Mouse (Mus musculus): ENCODE measurements around the gene Skida1. TPM values are rescaled to one million over a fixed set of nuclear protein-coding genes. Genes with fewer than 3 reads are reported as not detected.

The Skida1 gene
- total and polyA plus RNA-seq, 3 experiments: 0.20 to 33.3 (median 2.0) TPM

- no peaks in the 10 kb centered on the region for H3K27me3 ChIP-seq (ENCODE audit: insufficient read depth, low read length)
- peak overlapping the region; percentile 86 for H3K4me3 ChIP-seq (ENCODE audit: low read depth, low read length)
- DNase-seq (ENCODE audit: low spot score) (peak; percentile 93), ATAC-seq (ENCODE audit: extremely low read depth, insufficient number of reproducible peaks, low FRiP score, poor library complexity, severe bottlenecking) (peak; percentile 86)
- no peaks in the 10 kb centered on the region for H3K9me3 ChIP-seq (replicated peaks)
- peaks cover 29% of the 10 kb centered on the region for H3K4me1 ChIP-seq (ENCODE audit: insufficient read depth, low read depth, low read length)
- H3K36me3 ChIP-seq (replicated peaks): no peaks in the 10 kb centered on the region
- no peak for TF ChIP-seq POLR2AphosphoS5 (IDR thresholded peaks at IDR 0.05; ENCODE audit: insufficient replicate concordance, low read depth, low read length)
- no peak for TF ChIP-seq GATA2 (IDR thresholded peaks at IDR 0.05; ENCODE audit: borderline replicate concordance, low read depth, low read length)
- TF ChIP-seq TAL1 (conservative IDR thresholded peaks at IDR 0.05; ENCODE audit: low read depth, low read length): no peak
- no peak for TF ChIP-seq GATA1 (IDR thresholded peaks at IDR 0.05; ENCODE audit: borderline replicate concordance, low read length)
- no peak for TF ChIP-seq CTCF (IDR thresholded peaks at IDR 0.05; ENCODE audit: low read depth, low read length)
Observed at GRCm38 (mm10) chr2:18056786-18057255, 8.0 kb upstream of the Skida1 start.

- H3K9me3 ChIP-seq (replicated peaks): no peaks in the 10 kb centered on the region
- peak overlapping the region; percentile 86 for H3K4me3 ChIP-seq (ENCODE audit: low read depth, low read length)
- peaks cover 29% of the 10 kb centered on the region for H3K4me1 ChIP-seq (ENCODE audit: insufficient read depth, low read depth, low read length)
- ATAC-seq (ENCODE audit: extremely low read depth, insufficient number of reproducible peaks, low FRiP score, poor library complexity, severe bottlenecking) (peak; percentile 29; the same call in 1 of the 2 replicates), DNase-seq (ENCODE audit: low spot score) (peak; percentile 94)
- TF ChIP-seq TAL1 (conservative IDR thresholded peaks at IDR 0.05; ENCODE audit: low read depth, low read length) (no peak), POLR2AphosphoS5 (IDR thresholded peaks at IDR 0.05; ENCODE audit: insufficient replicate concordance, low read depth, low read length) (no peak), CTCF (IDR thresholded peaks at IDR 0.05; ENCODE audit: low read depth, low read length) (no peak), GATA2 (IDR thresholded peaks at IDR 0.05; ENCODE audit: borderline replicate concordance, low read depth, low read length) (no peak), GATA1 (IDR thresholded peaks at IDR 0.05; ENCODE audit: borderline replicate concordance, low read length) (no peak)
- H3K27me3 ChIP-seq (ENCODE audit: insufficient read depth, low read length): no peaks in the 10 kb centered on the region
- no peaks in the 10 kb centered on the region for H3K36me3 ChIP-seq (replicated peaks)
Observed at GRCm38 (mm10) chr2:18055929-18056785, 7.3 kb upstream of the Skida1 start.

GRCm38 (mm10) chr2:18055016-18055928 lies 6.4 kb upstream of the Skida1 start, which contains the start of gene Mllt10:
TSS of gene Mllt10 (plus strand) at chr2:18055237.
- H3K9me3 ChIP-seq (replicated peaks): no peaks in the 10 kb centered on the region
- H3K27me3 ChIP-seq (ENCODE audit: insufficient read depth, low read length): no peaks in the 10 kb centered on the region
- H3K4me1 ChIP-seq (ENCODE audit: insufficient read depth, low read depth, low read length): peaks cover 32% of the 10 kb centered on the region
- TF ChIP-seq CTCF (IDR thresholded peaks at IDR 0.05; ENCODE audit: low read depth, low read length) (no peak), GATA2 (IDR thresholded peaks at IDR 0.05; ENCODE audit: borderline replicate concordance, low read depth, low read length) (no peak), POLR2AphosphoS5 (IDR thresholded peaks at IDR 0.05; ENCODE audit: insufficient replicate concordance, low read depth, low read length) (no peak), GATA1 (IDR thresholded peaks at IDR 0.05; ENCODE audit: borderline replicate concordance, low read length) (no peak), TAL1 (conservative IDR thresholded peaks at IDR 0.05; ENCODE audit: low read depth, low read length) (no peak)
- DNase-seq (ENCODE audit: low spot score): no peak
- no peak for ATAC-seq (ENCODE audit: extremely low read depth, insufficient number of reproducible peaks, low FRiP score, poor library complexity, severe bottlenecking)
- H3K36me3 ChIP-seq (replicated peaks): no peaks in the 10 kb centered on the region
- H3K4me3 ChIP-seq (ENCODE audit: low read depth, low read length): peak within 1 kb of the TSS; percentile 86

- DNase-seq (ENCODE audit: low spot score) (no peak), ATAC-seq (ENCODE audit: extremely low read depth, insufficient number of reproducible peaks, low FRiP score, poor library complexity, severe bottlenecking) (no peak)
- H3K9me3 ChIP-seq (replicated peaks): no peaks in the 10 kb centered on the region
- H3K4me3 ChIP-seq (ENCODE audit: low read depth, low read length): no peak overlapping the region
- no peaks in the 10 kb centered on the region for H3K36me3 ChIP-seq (replicated peaks)
- H3K4me1 ChIP-seq (ENCODE audit: insufficient read depth, low read depth, low read length): peaks cover 39% of the 10 kb centered on the region
- no peak for TF ChIP-seq TAL1 (conservative IDR thresholded peaks at IDR 0.05; ENCODE audit: low read depth, low read length)
- TF ChIP-seq CTCF (IDR thresholded peaks at IDR 0.05; ENCODE audit: low read depth, low read length): no peak
- no peak for TF ChIP-seq GATA2 (IDR thresholded peaks at IDR 0.05; ENCODE audit: borderline replicate concordance, low read depth, low read length)
- TF ChIP-seq POLR2AphosphoS5 (IDR thresholded peaks at IDR 0.05; ENCODE audit: insufficient replicate concordance, low read depth, low read length): no peak
- no peak for TF ChIP-seq GATA1 (IDR thresholded peaks at IDR 0.05; ENCODE audit: borderline replicate concordance, low read length)
- H3K27me3 ChIP-seq (ENCODE audit: insufficient read depth, low read length): peaks cover 6% of the 10 kb centered on the region
Observed at GRCm38 (mm10) chr2:18053951-18054530, 5.2 kb upstream of the Skida1 start.

GRCm38 (mm10) chr2:18053243-18053950 lies 4.5 kb upstream of the Skida1 start:
- ATAC-seq (ENCODE audit: extremely low read depth, insufficient number of reproducible peaks, low FRiP score, poor library complexity, severe bottlenecking) (no peak), DNase-seq (ENCODE audit: low spot score) (no peak)
- H3K27me3 ChIP-seq (ENCODE audit: insufficient read depth, low read length): peaks cover 6% of the 10 kb centered on the region
- no peak for TF ChIP-seq GATA2 (IDR thresholded peaks at IDR 0.05; ENCODE audit: borderline replicate concordance, low read depth, low read length)
- TF ChIP-seq CTCF (IDR thresholded peaks at IDR 0.05; ENCODE audit: low read depth, low read length): no peak
- TF ChIP-seq TAL1 (conservative IDR thresholded peaks at IDR 0.05; ENCODE audit: low read depth, low read length): no peak
- TF ChIP-seq GATA1 (IDR thresholded peaks at IDR 0.05; ENCODE audit: borderline replicate concordance, low read length): no peak
- TF ChIP-seq POLR2AphosphoS5 (IDR thresholded peaks at IDR 0.05; ENCODE audit: insufficient replicate concordance, low read depth, low read length): no peak
- peaks cover 39% of the 10 kb centered on the region for H3K4me1 ChIP-seq (ENCODE audit: insufficient read depth, low read depth, low read length)
- H3K9me3 ChIP-seq (replicated peaks): no peaks in the 10 kb centered on the region
- H3K36me3 ChIP-seq (replicated peaks): no peaks in the 10 kb centered on the region
- H3K4me3 ChIP-seq (ENCODE audit: low read depth, low read length): no peak overlapping the region

All from G1E (cell line).